Mouse (Mus musculus): ENCODE data around the gene Pik3cb. TPM values are rescaled to one million over a fixed set of nuclear protein-coding genes. Genes with fewer than 3 reads are reported as not detected.
A peak's percentile ranks its signal among the peaks of the same experiment; 100 is the strongest.

Gene Pik3cb
- polyA plus RNA-seq, 1 experiment = 11.1 TPM

DNA sequence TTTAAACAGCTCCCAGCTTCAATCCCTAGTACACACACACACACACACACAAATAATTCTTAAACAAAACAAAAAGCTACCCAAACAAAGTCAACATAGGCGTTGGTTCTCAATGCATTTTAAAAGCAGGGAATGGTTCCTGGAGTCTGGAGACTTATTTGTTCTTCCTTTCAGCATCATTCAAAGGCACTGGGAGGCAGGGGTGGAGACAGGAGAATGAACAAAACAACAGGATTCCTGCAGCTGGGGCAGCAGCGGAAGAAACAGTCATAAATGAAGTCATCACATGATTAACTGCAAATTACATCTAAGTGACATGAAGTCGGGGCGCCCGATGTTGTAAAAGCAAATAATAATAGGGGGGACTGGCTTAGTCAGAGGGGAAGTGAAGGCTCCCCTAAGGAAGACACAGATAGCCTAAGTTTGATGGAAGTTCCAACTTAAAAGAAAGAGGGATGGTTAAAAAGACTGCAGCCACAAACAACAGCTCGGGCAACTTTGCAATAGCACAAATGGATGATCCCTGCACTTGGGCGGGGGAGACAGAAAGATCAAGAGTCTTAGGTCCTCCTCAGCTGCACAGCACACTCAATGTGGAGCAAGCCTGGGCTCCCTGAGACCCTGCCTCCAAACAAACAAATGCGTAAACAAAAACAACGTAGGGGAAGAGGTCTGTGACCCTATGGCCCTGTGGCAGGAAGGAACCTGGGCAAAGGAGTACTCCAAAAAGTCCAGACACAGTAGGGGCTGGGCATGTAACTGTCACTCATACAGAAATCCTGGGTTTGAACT, 12.5 kb upstream of the Pik3cb start:
- 32% methylated on average over 9 of the region's 9 CpGs for WGBS
- Histone ChIP-seq H3K4me3 (replicated peaks; ENCODE audit: extremely low read depth, low read depth, low read length) (no peak overlapping the region), H3K4me1 (ENCODE audit: control insufficient read depth, insufficient read depth, low read length) (no peaks in the 10 kb centered on the region)
- no peak for TF ChIP-seq POLR2A (IDR thresholded peaks at IDR 0.05; ENCODE audit: borderline replicate concordance, extremely low read depth, low read depth, low read length)
- TF ChIP-seq CTCF (IDR thresholded peaks at IDR 0.05; ENCODE audit: insufficient read depth, low read length) = no peak
- DNase-seq = no peak

DNA sequence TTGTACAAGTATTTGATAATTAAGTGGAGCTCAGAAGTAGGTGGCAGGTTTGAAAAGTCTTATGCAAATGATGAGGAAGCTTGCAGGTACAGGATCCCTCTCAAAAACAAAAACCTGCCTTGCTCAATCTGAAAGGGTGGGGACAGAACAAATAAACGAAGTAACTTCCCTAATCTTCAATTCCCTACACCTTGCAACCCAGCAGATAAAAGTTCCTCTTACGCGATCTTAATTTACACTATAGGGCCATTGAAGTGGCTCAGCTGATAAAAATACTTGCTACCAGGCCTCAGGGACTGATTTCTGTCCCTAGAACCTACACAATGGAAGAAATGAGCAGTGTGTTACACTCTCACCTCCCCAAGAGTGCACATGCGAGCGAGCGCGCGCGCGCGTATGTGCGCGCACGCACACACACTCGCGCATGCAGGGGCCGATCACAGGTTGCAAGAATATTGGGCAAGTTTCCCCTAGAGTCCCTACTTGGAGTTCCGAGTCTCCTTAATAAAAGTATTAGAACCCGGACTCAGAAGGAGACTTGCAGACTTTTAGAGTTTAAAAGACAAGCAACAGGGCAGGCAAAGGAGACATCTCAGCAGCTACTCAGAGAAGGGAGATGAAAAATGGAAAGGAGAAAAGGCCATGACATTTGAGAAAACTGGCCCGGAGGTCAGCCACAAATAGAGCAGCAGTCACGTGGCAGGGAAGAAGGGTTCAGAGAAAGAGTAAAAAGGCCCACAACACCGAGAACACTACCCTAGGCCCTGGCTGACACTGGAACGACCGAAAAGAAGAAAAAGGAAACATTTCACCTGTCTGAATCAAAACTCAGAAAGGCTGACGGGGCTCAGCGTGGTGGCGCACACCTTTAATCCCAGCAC, 6.7 kb upstream of the Pik3cb start:
- TF ChIP-seq CTCF (IDR thresholded peaks at IDR 0.05; ENCODE audit: insufficient read depth, low read length) = no peak
- no peak for TF ChIP-seq POLR2A (IDR thresholded peaks at IDR 0.05; ENCODE audit: borderline replicate concordance, extremely low read depth, low read depth, low read length)
- no peak overlapping the region for H3K4me3 ChIP-seq (replicated peaks; ENCODE audit: extremely low read depth, low read depth, low read length)
- no peak for DNase-seq
- H3K4me1 ChIP-seq (ENCODE audit: control insufficient read depth, insufficient read depth, low read length) = no peaks in the 10 kb centered on the region; the same call in 1 of the 2 replicates
- WGBS = 84% methylated on average over 27 of the region's 27 CpGs

DNA sequence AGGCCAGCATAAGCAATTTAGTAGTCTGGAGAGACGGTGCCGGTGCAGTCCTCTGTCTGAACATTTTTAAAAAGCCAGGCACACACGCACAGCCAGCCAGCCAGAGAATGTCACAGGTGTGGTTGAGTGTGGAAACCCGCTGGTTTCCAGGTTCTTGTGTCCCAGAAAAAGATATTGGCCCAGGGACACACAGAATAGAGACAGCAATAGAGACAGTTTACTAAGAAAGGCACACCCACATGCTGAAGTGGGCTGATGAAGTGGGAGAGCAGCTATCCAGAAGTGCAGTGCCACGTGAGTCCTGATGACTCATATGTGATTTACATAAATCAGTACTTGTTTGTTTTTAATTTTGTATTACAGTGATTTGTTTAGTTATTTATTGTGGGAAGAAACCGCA, 5.3 kb upstream of the Pik3cb start:
- no peak overlapping the region for H3K4me3 ChIP-seq (replicated peaks; ENCODE audit: extremely low read depth, low read depth, low read length)
- no peaks in the 10 kb centered on the region; the same call in 1 of the 2 replicates for H3K4me1 ChIP-seq (ENCODE audit: control insufficient read depth, insufficient read depth, low read length)
- 52% methylated on average over 6 of the region's 6 CpGs for WGBS
- peak; percentile 35 for DNase-seq
- TF ChIP-seq POLR2A (IDR thresholded peaks at IDR 0.05; ENCODE audit: borderline replicate concordance, extremely low read depth, low read depth, low read length) = no peak
- no peak for TF ChIP-seq CTCF (IDR thresholded peaks at IDR 0.05; ENCODE audit: insufficient read depth, low read length)

DNA sequence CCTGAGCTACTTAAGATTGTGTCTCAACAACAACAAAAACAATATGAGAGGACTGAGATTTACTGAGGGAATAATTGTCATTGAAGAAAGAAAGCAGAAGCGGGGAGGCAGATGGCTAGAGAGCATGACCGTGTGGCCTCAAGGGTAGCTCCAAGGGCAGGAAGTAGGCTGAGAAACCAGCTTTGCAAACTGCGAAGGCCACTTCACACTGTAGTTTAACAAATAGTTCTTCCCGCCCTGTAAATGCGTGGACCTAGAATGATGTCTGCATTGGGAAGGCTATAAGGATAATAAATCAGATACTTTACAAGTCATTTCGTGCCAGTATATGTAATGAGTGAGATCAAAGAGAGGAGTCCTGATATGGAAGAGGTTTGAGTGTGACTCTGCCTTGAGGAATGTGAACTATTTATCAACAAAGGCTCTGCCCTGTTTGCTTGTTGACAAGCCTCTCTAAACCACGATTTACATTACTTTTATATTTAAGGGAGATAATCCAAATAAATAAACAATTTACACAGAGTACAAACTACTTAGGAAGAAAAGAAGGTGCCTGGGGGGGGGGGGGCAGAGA, 4.1 kb upstream of the Pik3cb start:
- H3K4me3 ChIP-seq (replicated peaks; ENCODE audit: extremely low read depth, low read depth, low read length) = no peak overlapping the region
- 43% methylated on average over 7 of the region's 7 CpGs for WGBS

DNA sequence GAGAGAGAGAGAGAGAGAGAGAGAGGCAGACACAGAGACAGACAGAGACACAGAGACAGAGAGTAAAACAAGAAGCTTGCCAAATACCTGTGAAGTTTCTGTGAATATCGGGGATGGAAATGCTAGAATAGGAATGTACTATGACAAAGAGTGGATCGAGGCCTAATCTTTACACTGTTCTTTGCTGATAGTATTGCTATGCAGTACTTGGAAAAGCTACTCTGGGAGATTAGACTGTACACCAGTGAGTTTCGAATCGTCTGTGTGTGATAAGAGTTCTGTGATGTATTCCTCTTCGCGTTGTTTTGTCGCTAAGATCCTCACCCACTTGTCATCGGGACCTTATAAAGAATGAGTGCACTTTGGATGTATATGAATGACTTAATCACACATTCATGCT, 1.2 kb upstream of the Pik3cb start:
- TF ChIP-seq CTCF (IDR thresholded peaks at IDR 0.05; ENCODE audit: insufficient read depth, low read length) (no peak), POLR2A (IDR thresholded peaks at IDR 0.05; ENCODE audit: borderline replicate concordance, extremely low read depth, low read depth, low read length) (no peak)

More for the DNA sequence above, 4.1 kb upstream of the Pik3cb start:
- no peak for DNase-seq
- no peaks in the 10 kb centered on the region; the same call in 1 of the 2 replicates for H3K4me1 ChIP-seq (ENCODE audit: control insufficient read depth, insufficient read depth, low read length)
- TF ChIP-seq CTCF (IDR thresholded peaks at IDR 0.05; ENCODE audit: insufficient read depth, low read length) (no peak), POLR2A (IDR thresholded peaks at IDR 0.05; ENCODE audit: borderline replicate concordance, extremely low read depth, low read depth, low read length) (no peak)

DNA sequence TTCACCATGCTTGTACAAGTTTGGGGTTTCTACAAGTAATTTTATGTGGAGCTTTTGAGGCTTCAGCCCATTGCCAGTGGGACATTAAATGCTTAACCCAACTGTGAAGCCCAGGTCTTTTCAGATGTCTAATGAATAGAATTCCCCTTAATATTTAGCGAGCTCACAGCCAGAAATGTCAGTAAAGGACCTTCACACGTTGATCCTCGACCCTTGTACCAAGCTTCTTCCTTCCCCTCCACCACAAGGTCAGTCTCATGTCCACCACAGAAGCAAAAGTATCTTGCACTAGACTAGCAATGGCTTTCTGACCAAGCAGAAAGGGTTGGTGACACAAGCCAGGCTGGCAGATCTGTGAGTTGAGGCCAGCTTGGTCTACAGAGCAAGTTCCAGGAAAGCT, 750 bp upstream of the Pik3cb start:
- Histone ChIP-seq H3K4me3 (replicated peaks; ENCODE audit: extremely low read depth, low read depth, low read length) (no peak overlapping the region), H3K4me1 (ENCODE audit: control insufficient read depth, insufficient read depth, low read length) (peaks cover 7% of the 10 kb centered on the region)
- WGBS = 58% methylated on average over 3 of the region's 3 CpGs
- DNase-seq = no peak
- TF ChIP-seq CTCF (IDR thresholded peaks at IDR 0.05; ENCODE audit: insufficient read depth, low read length) (no peak), POLR2A (IDR thresholded peaks at IDR 0.05; ENCODE audit: borderline replicate concordance, extremely low read depth, low read depth, low read length) (no peak)

More for the DNA sequence above, 1.2 kb upstream of the Pik3cb start:
- peaks cover 7% of the 10 kb centered on the region for H3K4me1 ChIP-seq (ENCODE audit: control insufficient read depth, insufficient read depth, low read length)
- no peak overlapping the region for H3K4me3 ChIP-seq (replicated peaks; ENCODE audit: extremely low read depth, low read depth, low read length)
- WGBS = 83% methylated on average over 8 of the region's 8 CpGs
- DNase-seq = no peak

DNA sequence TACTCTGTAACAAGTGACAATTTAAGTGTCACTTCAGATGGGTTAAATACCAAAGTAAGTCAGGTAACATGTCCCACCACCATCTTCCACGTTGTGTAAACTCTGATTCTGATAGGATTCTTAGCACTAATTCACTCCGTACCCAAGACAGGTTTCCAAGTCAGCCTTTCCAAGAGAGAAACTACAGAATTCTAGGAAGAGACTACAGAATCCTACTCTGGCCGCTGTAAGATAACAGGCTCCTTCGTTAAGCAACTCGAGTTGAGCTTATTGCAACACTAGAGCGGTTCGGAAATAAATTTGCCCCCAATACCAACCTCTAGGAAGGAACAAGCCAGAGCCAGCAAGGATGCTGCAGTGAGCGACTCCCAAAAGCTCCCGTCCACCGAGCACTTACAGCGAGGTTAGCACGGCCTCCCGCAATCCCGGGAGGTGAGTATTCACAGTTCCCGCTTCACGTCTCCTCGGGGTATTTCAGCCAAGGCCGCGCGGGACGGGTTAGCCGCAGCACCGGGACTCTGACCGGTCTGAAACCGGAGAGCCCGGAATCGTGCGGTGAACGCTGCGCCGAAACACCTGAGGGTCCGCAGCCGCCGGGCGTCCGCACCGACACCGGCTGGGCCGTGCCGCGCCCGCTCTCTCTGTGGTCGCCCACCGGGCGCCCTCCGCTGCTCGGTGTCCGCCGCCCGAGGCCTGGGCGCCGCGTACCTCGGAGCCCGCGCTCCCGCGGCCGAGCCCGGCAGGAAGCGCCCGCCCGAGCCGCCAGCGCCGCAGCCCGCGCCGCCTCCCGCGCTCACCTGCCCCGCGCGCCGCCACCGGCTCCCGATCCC, 1.0 kb downstream of the Pik3cb start:
- H3K4me1 ChIP-seq (ENCODE audit: control insufficient read depth, insufficient read depth, low read length) = peaks cover 7% of the 10 kb centered on the region
- TF ChIP-seq POLR2A (IDR thresholded peaks at IDR 0.05; ENCODE audit: borderline replicate concordance, extremely low read depth, low read depth, low read length) = no peak
- TF ChIP-seq CTCF (IDR thresholded peaks at IDR 0.05; ENCODE audit: insufficient read depth, low read length) = no peak
- peak overlapping the region; percentile 97 for H3K4me3 ChIP-seq (replicated peaks; ENCODE audit: extremely low read depth, low read depth, low read length)
- WGBS = under 1% methylated on average over 76 of the region's 77 CpGs
- DNase-seq = peak; percentile 66

DNA sequence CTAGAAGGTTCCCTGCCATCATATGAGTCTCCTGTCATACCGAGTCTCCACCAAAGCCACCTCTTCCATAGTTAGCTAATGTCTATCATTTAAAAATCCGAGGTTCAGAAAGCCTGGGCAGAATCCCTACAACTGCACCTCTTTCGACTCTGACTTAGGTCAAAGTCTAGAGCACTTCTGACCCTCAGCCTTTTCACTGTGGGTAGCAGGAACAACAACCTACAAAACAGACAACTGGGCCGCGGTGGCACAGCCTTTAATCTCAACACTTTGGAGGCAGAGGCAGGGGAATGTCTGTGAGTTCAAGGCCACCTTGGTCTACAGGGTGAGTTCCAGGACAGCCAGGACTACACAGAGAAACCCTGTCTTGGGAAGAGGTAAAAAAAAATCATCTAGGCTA, 3.1 kb downstream of the Pik3cb start:
- Histone ChIP-seq H3K4me3 (replicated peaks; ENCODE audit: extremely low read depth, low read depth, low read length) (no peak overlapping the region), H3K4me1 (ENCODE audit: control insufficient read depth, insufficient read depth, low read length) (peaks cover 7% of the 10 kb centered on the region)
- DNase-seq = no peak
- WGBS = 79% methylated on average over 5 of the region's 5 CpGs
- TF ChIP-seq CTCF (IDR thresholded peaks at IDR 0.05; ENCODE audit: insufficient read depth, low read length) (no peak), POLR2A (IDR thresholded peaks at IDR 0.05; ENCODE audit: borderline replicate concordance, extremely low read depth, low read depth, low read length) (no peak)
